Mouse (Mus musculus) thymus, adult 2 months (tissue): ENCODE results near the gene Arcn1.

Experiments used
- CTCF ChIP-seq: fragments of 200-500 bp; IDR thresholded peaks from 2 replicates; pipeline ENCODE4 v1.5.1; 2012; ENCODE audit warnings: mild to moderate bottlenecking, control low read depth, low read length, moderate library complexity, borderline replicate concordance; ENCODE audit not compliant: control insufficient read depth, poor library complexity, insufficient read depth; ENCODE audit errors: extremely low read depth
- POLR2A ChIP-seq: fragments of 200-500 bp; IDR thresholded peaks from 2 replicates; pipeline ENCODE4 v1.6.1; 2012; ENCODE audit warnings: mild to moderate bottlenecking, low read length, control low read depth, moderate library complexity; ENCODE audit not compliant: control insufficient read depth, poor library complexity, insufficient read depth; ENCODE audit errors: extremely low read depth

DNA sequence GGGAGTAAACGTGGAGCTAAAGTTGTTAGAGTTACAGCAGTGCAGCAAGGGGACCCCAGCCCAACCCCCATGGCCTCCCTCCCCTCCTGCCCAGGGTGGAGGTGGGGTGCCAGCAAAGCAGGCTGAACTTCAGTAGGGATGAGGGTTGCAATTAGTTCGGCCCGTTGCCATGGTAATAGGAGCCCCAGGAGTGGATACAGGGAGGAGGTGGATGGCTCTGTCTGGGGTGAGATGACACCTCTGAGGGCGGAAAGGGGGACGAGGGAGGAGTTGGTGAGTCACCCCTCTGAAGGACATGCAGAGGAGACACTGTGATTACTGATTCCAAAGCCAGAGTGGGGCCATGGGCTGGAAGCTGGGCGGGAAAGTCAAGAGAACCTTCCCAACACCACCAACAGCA, 58.7 kb downstream of the Arcn1 start:
- no peak for TF ChIP-seq POLR2A
- no peak for TF ChIP-seq CTCF
